Mouse (Mus musculus): ENCODE data around the gene Itgb1. TPM values are rescaled to one million over a fixed set of nuclear protein-coding genes. Genes with fewer than 3 reads are reported as not detected.

Gene Itgb1
- 100 to 1,000 TPM; 151 to 175 (median 167) TPM for total RNA-seq (2022)

- DNase-seq (ENCODE audit: low spot score in 2 of 2), result peak; percentile 87 to 90
These were observed at the start of gene Itgb1 for GRCm38 (mm10) chr8:128685507-128686428. Gene Itgb1 (plus strand): TSS chr8:128685654.

GRCm38 (mm10) chr8:128643104-128643503 is 42.4 kb upstream of the Itgb1 start:
- no peak for DNase-seq (ENCODE audit: low spot score in 2 of 2)

GRCm38 (mm10) chr8:128645452-128645851 is 40.0 kb upstream of the Itgb1 start:
- DNase-seq (ENCODE audit: low spot score in 2 of 2), result no peak

- DNase-seq (ENCODE audit: low spot score in 2 of 2), result no peak
These were observed 39.0 kb upstream of the Itgb1 start for GRCm38 (mm10) chr8:128646456-128646855.

- DNase-seq (ENCODE audit: low spot score in 2 of 2), result no peak
These were observed 37.4 kb upstream of the Itgb1 start for GRCm38 (mm10) chr8:128648071-128648470.

GRCm38 (mm10) chr8:128650331-128650855 is 35.1 kb upstream of the Itgb1 start:
- DNase-seq (ENCODE audit: low spot score in 2 of 2), result peak; percentile 11 to 27

- DNase-seq (ENCODE audit: low spot score in 2 of 2), result no peak
These were observed 32.9 kb upstream of the Itgb1 start for GRCm38 (mm10) chr8:128652399-128653109.

- DNase-seq (ENCODE audit: low spot score in 2 of 2), result no peak
These were observed 31.7 kb upstream of the Itgb1 start for GRCm38 (mm10) chr8:128653642-128654364.

- DNase-seq (ENCODE audit: low spot score in 2 of 2), result peak; percentile 49 to 58
These were observed 30.9 kb upstream of the Itgb1 start for GRCm38 (mm10) chr8:128654365-128655099.

GRCm38 (mm10) chr8:128662144-128662543 is 23.3 kb upstream of the Itgb1 start:
- DNase-seq (ENCODE audit: low spot score in 2 of 2), result no peak

- no peak for DNase-seq (ENCODE audit: low spot score in 2 of 2)
These were observed 22.8 kb upstream of the Itgb1 start for GRCm38 (mm10) chr8:128662696-128663095.

GRCm38 (mm10) chr8:128663106-128663505 is 22.3 kb upstream of the Itgb1 start:
- DNase-seq (ENCODE audit: low spot score in 2 of 2), result no peak

GRCm38 (mm10) chr8:128666576-128667263 is 18.7 kb upstream of the Itgb1 start:
- DNase-seq (ENCODE audit: low spot score in 2 of 2), result no peak

- DNase-seq (ENCODE audit: low spot score in 2 of 2), result no peak
These were observed 13.6 kb upstream of the Itgb1 start for GRCm38 (mm10) chr8:128671813-128672212.

- DNase-seq (ENCODE audit: low spot score in 2 of 2), result no peak
These were observed 13.0 kb upstream of the Itgb1 start for GRCm38 (mm10) chr8:128672441-128672840.

- no peak for DNase-seq (ENCODE audit: low spot score in 2 of 2)
These were observed 12.5 kb upstream of the Itgb1 start for GRCm38 (mm10) chr8:128672950-128673349.

- DNase-seq (ENCODE audit: low spot score in 2 of 2), result no peak
These were observed 9.4 kb upstream of the Itgb1 start for GRCm38 (mm10) chr8:128675848-128676629.

GRCm38 (mm10) chr8:128679909-128680308 is 5.5 kb upstream of the Itgb1 start:
- DNase-seq (ENCODE audit: low spot score in 2 of 2), result peak; percentile 14 to 23
